Mouse (Mus musculus): Measurements from ENCODE around the gene Hnrnpl.

The Hnrnpl gene

GRCm38 (mm10) chr7:28831411-28832125, 23.2 kb downstream of the Hnrnpl start:
- DNase-seq: no peak

- no peak for DNase-seq
Measured at GRCm38 (mm10) chr7:28832137-28832536, 23.8 kb downstream of the Hnrnpl start.

DNA sequence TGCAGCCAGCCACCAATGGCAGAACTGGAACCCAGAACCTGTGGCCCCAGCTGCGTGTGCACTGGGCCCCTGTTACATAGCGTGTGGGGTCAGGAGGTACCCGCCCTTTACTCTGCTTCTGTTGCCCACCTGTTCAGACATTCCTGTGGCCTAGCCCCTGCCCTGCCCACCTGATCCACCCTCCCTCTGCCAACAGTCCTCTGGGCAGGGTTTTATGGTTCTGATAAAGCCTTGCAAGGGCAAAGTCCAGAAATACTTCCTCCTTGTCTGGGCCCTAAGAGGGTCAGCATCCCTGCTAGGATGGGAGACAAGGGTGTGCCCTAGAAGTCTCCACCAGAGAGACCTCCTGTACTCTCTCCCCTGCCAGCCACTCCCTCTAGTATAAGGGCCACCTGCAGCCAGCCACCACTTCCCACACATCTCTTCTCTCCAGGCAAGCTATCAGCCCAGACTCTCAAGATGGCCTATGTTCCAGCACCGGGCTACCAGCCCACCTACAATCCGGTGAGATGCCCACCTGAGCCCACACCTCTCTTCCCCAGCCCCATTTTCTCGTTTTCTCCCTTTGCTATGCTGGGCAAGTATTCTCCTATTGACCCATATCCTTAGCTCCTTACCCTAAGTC, 25.5 kb downstream of the Hnrnpl start, which contains the start of gene Lgals4:
TSS of gene Lgals4 (plus strand) at position 132 of the 625 bp plus-strand sequence.
- no peak for DNase-seq

- DNase-seq: no peak
Measured at GRCm38 (mm10) chr7:28836936-28837335, 28.6 kb downstream of the Hnrnpl start.

DNA sequence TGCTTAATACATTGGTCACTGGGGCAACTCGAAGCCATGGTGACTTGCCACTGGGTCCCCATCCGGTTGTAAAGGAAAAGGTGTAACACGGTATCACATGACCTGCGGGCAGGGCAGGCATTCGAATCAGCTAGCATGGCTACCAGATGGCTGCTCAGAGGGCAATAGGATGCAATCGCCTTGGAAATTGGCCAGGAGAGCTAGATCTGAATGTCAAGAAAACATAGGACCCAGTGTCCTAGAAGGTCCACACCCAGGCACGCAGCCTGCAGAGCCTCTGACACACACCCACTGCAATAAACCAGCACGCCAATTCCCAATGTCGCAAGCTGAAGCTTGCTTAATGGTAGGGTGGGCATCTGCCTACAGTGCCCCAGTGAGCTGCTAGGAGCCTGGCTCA, 30.0 kb downstream of the Hnrnpl start:
- DNase-seq: no peak

- no peak for DNase-seq
Measured at GRCm38 (mm10) chr7:28847273-28847672, 38.9 kb downstream of the Hnrnpl start.

DNA sequence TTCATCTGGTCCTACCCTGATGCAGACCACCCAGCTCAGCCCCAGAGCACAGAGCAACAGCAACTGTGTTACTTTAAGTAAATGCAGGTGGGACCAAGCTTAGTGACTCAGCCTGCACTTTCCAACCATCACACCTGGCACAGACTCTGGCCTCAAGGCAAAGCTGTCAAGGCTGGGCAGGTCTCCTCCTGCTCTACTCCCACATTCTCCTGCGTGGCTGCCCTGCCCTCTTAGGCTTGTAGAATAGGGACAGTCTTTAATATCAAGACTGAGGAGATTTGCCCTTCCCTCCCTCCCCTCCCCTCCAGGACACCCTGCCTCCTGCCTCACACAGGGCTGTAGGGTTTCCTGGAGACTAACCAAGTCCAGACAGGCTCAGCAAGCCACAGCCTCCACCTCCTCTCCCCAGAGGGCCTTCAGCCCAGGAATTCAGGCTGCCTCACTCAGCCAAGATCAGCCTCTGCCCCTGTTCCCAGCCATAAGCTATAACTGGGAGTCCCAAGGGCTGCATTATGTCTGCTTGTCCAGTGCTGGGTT, 41.4 kb downstream of the Hnrnpl start:
- no peak for DNase-seq

DNA sequence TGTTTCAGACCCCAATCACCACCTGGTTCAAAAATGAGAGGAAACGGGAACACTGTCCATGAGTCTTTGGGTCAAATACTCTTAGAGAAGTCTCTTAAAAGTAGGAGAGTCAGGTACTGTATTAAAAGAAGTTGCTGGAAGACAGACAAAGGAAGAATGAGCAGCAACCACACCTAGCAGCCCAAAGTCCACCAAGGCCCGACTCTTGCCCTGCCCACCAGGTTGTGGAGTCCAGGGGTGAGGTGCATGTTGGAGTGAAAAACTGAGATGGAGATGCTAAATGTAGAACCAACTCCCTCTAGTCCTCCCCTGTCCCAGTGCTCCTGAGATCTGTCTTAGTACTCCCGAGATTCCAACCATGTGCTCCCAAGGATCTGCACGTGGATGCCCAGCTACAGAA, 42.3 kb downstream of the Hnrnpl start:
- no peak for DNase-seq

DNA sequence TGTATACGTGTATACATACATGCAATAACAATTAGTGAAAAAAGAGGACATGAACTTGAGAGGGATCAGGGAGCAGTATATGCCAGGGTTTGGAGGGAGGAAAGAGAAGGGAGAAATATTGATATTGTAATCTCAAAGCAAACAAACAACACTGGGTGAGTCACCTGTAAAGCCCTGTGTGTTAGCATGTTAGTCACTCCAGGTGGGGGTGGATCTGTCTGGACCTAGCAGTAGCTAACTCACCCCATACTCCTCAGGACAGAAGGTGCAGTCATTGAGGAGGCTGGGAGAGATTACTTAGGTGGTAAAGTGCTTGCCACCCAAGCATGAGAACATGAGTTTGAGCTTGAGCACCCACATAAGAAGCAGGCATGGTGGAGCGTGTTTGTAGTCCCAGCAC, 51.6 kb downstream of the Hnrnpl start:
- DNase-seq: no peak

DNA sequence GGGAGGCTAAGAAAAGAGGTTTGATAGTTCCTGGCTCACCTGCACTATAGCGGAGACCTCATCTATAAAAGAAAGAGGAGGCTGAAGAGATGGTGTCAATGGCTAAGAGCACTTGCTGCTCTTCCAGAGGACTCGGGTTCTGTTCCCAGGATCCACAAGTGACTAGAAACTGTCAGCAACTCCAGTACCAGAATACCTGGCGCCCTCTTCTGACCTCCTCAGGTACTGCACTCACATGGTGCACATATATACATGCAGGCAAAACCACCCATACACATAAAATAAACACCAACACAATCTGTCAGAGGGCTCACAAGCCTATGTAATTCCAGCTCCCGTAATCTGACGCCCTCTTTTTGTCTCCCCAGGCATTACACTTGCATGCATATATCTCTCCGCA, 52.6 kb downstream of the Hnrnpl start:
- DNase-seq: peak; percentile 60 to 61

- no peak for DNase-seq
Measured at GRCm38 (mm10) chr7:28862817-28863499, 54.6 kb downstream of the Hnrnpl start.

DNA sequence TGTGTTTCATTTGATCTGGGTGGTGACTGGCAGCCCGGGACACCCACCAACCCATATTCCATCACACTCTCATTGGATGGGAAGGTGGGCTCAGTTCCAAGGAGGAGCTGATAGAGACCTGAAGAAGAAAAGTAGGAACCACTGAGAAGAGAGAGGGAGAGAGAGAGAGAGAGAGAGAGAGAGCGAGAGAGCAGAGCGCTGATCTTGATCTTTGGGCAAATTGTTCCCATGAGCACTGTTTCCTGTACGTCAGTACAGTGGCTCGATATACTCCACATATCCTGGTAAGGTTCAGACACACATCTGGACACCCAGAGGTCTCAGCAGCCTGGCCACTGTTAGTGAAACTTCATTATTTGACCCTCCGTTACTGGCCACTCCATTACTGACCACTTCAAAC, 55.2 kb downstream of the Hnrnpl start, which contains the start of gene Lgals7:
TSS of gene Lgals7 (plus strand) at position 314 of the 400 bp plus-strand sequence.
- no peak for DNase-seq

DNA sequence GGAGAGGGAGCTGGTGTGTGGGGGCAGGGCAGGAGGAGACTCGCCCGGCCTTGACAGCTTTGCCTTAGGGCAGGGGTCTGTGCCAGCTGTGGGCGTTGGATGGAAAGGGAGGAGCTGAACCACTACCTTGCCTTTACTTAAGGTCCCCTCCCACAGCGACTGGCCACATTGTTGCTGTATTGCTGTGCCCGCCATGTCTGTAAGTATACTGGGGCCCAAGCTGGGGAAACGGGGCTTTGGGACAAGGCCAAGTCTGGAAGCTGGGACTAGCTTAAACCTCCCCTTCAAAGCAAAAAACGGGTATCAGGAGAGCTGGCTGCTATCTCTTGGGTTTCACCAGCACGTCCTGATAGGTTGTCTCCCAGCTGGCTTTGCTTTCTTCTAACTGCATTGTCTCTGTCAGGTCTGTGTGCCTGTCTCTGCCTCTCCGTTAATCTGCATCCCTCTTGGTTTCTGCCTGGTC, 56.0 kb downstream of the Hnrnpl start:
- DNase-seq: no peak

GRCm38 (mm10) chr7:28865481-28866300, 57.4 kb downstream of the Hnrnpl start:
- peak; percentile 95 to 97 for DNase-seq

- DNase-seq: peak; percentile 29 to 41
Measured at GRCm38 (mm10) chr7:28866769-28867507, 58.6 kb downstream of the Hnrnpl start.

DNA sequence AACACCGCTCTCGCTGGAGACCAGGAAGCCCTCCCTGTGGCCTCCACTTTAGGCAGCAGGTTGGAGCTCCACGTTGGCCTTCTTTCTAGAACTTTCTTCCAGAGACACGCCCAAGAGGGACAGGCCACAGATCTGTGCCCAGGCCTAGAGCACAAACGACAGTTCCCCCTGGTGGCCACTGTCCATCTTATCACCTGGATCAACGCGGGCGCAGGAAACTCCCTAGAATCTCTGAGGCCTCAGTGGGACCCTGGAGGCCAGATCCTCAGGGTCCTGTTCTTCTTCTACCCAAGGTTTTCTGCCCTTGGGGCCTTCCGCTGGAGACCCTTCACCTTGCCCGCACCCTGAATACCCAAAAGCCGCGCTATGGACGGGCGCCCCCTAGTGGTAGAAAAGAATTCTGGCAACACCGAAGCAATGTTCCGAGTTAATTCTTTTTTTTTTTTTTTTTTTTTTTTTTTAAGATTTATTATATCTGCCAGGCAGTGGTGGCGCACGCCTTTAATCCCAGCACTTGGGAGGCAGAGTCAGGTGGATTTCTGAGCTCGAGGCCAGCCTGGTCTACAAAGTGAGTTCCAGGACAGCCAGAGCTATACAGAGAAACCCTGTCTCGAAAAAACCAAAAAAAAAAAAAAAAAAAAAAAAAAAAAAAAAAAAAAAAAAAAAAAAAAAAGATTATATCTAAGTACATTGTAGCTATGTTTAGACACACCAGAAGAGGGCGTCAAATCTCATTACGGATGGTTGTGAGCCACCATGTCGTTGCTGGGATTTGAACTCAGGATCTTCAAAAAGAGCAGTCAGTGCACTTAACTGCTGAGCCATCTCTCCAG, 59.4 kb downstream of the Hnrnpl start:
- DNase-seq: peak; percentile 89 to 91

DNA sequence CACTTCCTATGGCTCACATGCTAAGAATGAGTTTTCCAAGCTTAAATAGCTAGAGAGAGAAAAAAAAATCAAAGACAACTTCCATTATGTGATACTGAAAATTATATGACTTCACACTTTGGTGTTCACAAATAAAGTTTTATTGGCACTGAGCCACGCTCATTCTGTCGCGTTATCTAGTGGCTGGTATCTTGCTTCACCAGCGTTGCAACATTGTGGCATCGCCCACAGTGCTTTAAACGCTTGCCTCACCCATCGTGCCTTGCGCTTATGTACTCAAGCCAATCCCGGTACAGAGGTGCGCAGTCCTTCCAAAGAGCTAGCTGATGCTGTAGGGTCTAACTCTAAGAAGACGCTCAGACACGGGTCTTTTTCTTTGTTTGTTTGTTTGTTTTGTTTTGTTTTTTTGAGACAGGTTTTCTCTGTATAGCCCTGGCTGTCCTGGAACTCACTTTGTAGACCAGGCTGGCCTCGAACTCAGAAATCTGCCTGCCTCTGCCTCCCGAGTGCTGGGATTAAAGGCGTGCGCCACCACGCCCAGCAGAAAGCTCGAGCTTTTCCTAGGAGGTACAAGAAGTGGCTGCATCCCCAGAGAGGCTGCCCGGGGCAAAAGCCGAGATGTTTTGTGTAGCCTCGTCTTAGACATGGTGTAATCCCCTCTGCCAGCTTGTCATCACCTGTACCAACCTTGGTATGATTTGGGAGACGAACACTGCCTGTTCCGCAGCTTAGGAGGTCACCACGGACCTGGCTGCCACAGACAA, 62.7 kb downstream of the Hnrnpl start:
- no peak for DNase-seq

All from B cell, adult 2 months (primary cell).